26 mouse cellular contexts compared by ENCODE assay signal in the genomic region with DNA sequence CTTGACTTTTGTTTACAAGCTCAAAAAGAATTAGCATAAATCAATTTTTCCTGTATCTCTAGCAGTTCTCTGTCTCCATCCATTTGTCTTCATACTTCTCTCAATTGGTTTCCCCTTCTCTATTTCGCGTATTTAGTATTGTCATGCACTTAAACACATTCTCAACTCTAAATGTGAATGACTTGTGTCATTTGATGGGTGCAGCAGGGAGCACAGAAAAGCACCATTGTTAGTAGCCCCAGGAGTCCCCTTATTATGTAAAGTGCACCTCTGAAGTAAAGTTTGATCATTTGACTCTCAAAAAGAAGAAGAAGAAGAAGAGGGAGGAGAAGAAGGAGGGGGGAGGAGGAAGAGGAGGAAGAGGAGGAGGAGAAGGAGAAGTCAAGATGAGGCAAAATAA.
A peak's percentile ranks its signal among the peaks of the same experiment; 100 is the strongest.
DNase-seq lines count a peak whose midpoint lies in the region; ATAC-seq and TF ChIP-seq lines count a peak whose summit lies in the region.
"Had no signal": no experiment of that assay in that cellular context is flagged by ENCODE, and none has a peak within 500 bp of the region (broad histone marks: within the 10 kb centered on the region; RNA-seq: fewer than 3 reads in every experiment).

No protein-coding gene starts in this region.

- no peak overlapping the region for H3K27ac ChIP-seq in ES-E14 (ENCODE audit: insufficient read depth, low read depth, low read length, poor library complexity, severe bottlenecking)
- no peak overlapping the region for H3K27ac ChIP-seq in embryonic facial prominence, embryonic 10.5 days (replicated peaks)

- H3K36me3 ChIP-seq in ES-E14 (ENCODE audit: control insufficient read depth, insufficient read depth, low read length, poor library complexity, severe bottlenecking), result no peaks in the 10 kb centered on the region
- no peaks in the 10 kb centered on the region for H3K36me3 ChIP-seq in embryonic facial prominence, embryonic 10.5 days (replicated peaks)
- H3K36me3 ChIP-seq: G1E had no signal

- no peak overlapping the region for H3K4me3 ChIP-seq in ES-E14 (ENCODE audit: insufficient read depth in 1 of 2, low read depth in 1 of 2, low read length in 2 of 2, poor library complexity in 1 of 2, severe bottlenecking in 1 of 2)
- no peak overlapping the region for H3K4me3 ChIP-seq in embryonic facial prominence, embryonic 10.5 days

- ATAC-seq in activated CD4-positive, CD25-positive, alpha-beta regulatory T cell, adult 4 months, result no peak
- ATAC-seq: CD4-positive, CD25-positive, alpha-beta regulatory T cell, adult 4 months; Patski had no signal

- 19% methylated on average over 2 of the region's 2 CpGs for WGBS in embryonic facial prominence, embryonic 10.5 days

- H3K4me1 ChIP-seq in ES-E14 (ENCODE audit: control insufficient read depth in 2 of 2, insufficient read depth in 2 of 2, low read length in 2 of 2, poor library complexity in 1 of 2), result peaks cover 0 to 2% of the 10 kb centered on the region in 2 experiments; a peak in 2 of 4 replicates
- H3K4me1 ChIP-seq in embryonic facial prominence, embryonic 10.5 days, result no peaks in the 10 kb centered on the region

- in situ Hi-C loops in ES-E14 (cut with MboI; ENCODE audit: low sequenced_read_pairs in 2 of 2, unreplicated experiment in 2 of 2), result no loop called here

- no peak overlapping the region for H3K9ac ChIP-seq in ES-E14 (ENCODE audit: insufficient read depth, low read depth, low read length, poor library complexity, severe bottlenecking)

- peak; percentile 92 for DNase-seq in ES-CJ7 (ENCODE audit: low read depth, low spot score)
- DNase-seq in ES-E14 (ENCODE audit: low read depth, low spot score), result peak; percentile 54
- peak; percentile 86 for DNase-seq in R1 (ENCODE audit: low read depth, low spot score)
- peak; percentile 76 for DNase-seq in ZHBTc4 (ENCODE audit: low read depth, low spot score)
- no peak for DNase-seq in right cerebral cortex, postnatal 14 days
- no peak for DNase-seq in embryonic facial prominence, embryonic 10.5 days (ENCODE audit: low spot score)
- DNase-seq in spleen, postnatal 36 days (ENCODE audit: low spot score in 2 of 2), result no peak
- DNase-seq: adrenal gland, adult 2 months; adrenal gland, adult 8-10 months; adrenal gland, postnatal 10 days; adrenal gland, postnatal 14 days; adrenal gland, postnatal 25 days; adrenal gland, postnatal 36 days; B cell, adult 2 months; cerebellum, adult 11 months; cerebellum, adult 11-12 months; cerebellum, adult 18-20 months; cerebellum, adult 2 months; cerebellum, adult 8-10 months; cerebellum, adult 9-10 months; cerebellum, adult 9-11 months had no signal

- no peaks in the 10 kb centered on the region for H3K27me3 ChIP-seq in embryonic facial prominence, embryonic 10.5 days (replicated peaks; ENCODE audit: low read depth, poor library complexity, severe bottlenecking)
- H3K27me3 ChIP-seq: CH12.LX, Patski had no signal

- no peaks in the 10 kb centered on the region for H3K9me3 ChIP-seq in ES-E14 (ENCODE audit: control insufficient read depth, insufficient read depth, low read depth, low read length)
- no peaks in the 10 kb centered on the region for H3K9me3 ChIP-seq in embryonic facial prominence, embryonic 10.5 days
- H3K9me3 ChIP-seq: G1E had no signal

TF ChIP-seq in ES-E14, 5 proteins besides CTCF, POLR2A, EP300 and RAD21:
- TF ChIP-seq CHD2 (IDR thresholded peaks at IDR 0.05; ENCODE audit: low read depth, low read length) (peak; percentile 62; the same call in 1 of the 2 replicates), ZC3H11A (IDR thresholded peaks at IDR 0.05; ENCODE audit: borderline replicate concordance, low read depth, low read length) (no peak)

Comparison
In these comparisons a context has a peak if more than half of its experiments do, and no peak if none do; other contexts are left out.
1. DNase-seq: peak in ES-CJ7 (single experiment), ES-E14 (single experiment), R1 (single experiment) and ZHBTc4 (single experiment); none in right cerebral cortex, postnatal 14 days (single experiment), embryonic facial prominence, embryonic 10.5 days (single experiment) and spleen, postnatal 36 days (0 of 2).